Mouse (Mus musculus) kidney, adult 2 months (tissue): ENCODE data around the gene Styk1.

Experiments used
- CTCF ChIP-seq: fragments of 200-500 bp; conservative IDR thresholded peaks from 2 replicates; pipeline ENCODE4 v1.5.1; 2011; ENCODE audit warnings: low read depth, mild to moderate bottlenecking, control low read depth, low read length, moderate library complexity, mixed read lengths; ENCODE audit not compliant: insufficient read depth, insufficient read length
- POLR2A ChIP-seq: fragments of 200-500 bp; IDR thresholded peaks from one replicate; pipeline ENCODE4 v1.6.1; 2011; ENCODE audit warnings: low read depth, low read length, control low read depth

DNA sequence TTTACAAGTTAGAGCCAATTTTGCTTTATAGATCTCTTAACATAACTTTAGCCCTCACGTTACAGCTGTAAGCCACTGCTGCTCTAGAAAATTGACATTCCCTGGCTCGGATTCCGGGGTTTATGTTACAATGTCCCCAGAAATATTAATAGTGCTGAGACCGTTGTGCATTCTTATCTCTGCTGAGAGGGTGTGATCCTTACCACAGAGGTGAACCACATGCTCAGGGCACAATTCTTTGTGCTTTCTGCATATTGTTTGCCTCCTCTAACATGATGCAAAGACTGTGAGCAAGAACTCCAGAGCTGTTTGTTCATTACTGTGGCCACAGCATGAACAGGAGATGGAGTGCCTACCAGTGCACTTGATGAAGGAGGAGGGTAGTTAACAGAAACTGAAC, 76.7 kb downstream of the Styk1 start:
- TF ChIP-seq CTCF: no peak
- TF ChIP-seq POLR2A: no peak
